Mouse (Mus musculus) liver, embryonic 14.5 days (tissue): ENCODE measurements at regions not wholly inside any gene's neighbourhood (a gene's known extent, or its start where the extent isn't known, plus 50 kb on each side); places are given as distances from the start of the nearest gene placed in this dataset.

Experiments used
- CTCF ChIP-seq: IDR thresholded peaks from 2 replicates; pipeline ENCODE4 v1.5.1; 2016; ENCODE audit warnings: antibody characterized with exemption, low read depth, control low read depth
- EP300 ChIP-seq: IDR thresholded peaks from 2 replicates; pipeline ENCODE4 v1.6.1; 2016; ENCODE audit warnings: antibody characterized with exemption, low read depth

DNA sequence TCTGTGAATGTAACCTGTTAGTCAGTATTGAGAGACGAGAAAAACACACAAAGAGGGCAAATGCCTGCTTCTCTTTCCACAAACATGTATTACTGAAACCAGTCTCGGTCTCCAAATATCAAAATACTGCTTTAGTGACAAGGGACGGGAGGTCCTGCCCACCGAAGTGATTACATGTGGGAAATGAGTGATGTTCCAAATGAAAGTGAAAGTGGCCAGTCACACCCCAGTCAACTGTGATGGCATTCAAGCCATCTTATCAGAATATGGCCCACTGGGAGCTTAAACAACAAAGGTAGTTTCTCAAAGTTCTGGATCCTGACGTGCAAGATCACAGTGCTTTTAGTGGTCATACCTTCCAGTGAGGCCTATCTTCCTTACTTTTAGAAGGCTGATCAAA is 87.0 kb upstream of the Rnf152 start:
- no peak for TF ChIP-seq CTCF
- no peak for TF ChIP-seq EP300
